Mouse (Mus musculus) lung, postnatal 0 days (tissue): ENCODE measurements at regions not wholly inside any gene's neighbourhood (a gene's known extent, or its start where the extent isn't known, plus 50 kb on each side); places are given as distances from the start of the nearest gene placed in this dataset.

Source experiments
- ATAC-seq: fragments of 200-750 bp; cut with Nextera tagmentation; 2 replicates; pipeline ENCODE4 v1.8.0; 2017; ENCODE audit warnings: moderate library complexity
- DNase-seq: peaks from one replicate; pipeline ENCODE4 v3.0.0-alpha.2; 2016; ENCODE audit warnings: low spot score
- H3K27ac ChIP-seq: fragments of 300-500 bp; sonication (generic); 2 replicates; pipeline ENCODE4 v1.5.1; 2014; ENCODE audit warnings: antibody characterized with exemption, mild to moderate bottlenecking, low read length, mixed read lengths
- H3K27me3 ChIP-seq: fragments of 300-500 bp; sonication (generic); replicated peaks from 2 replicates; pipeline ENCODE4 v1.6.1; 2014; ENCODE audit warnings: low read length, mixed read lengths; ENCODE audit not compliant: insufficient read depth
- H3K36me3 ChIP-seq: fragments of 300-500 bp; sonication (generic); 2 replicates; pipeline ENCODE4 v1.6.1; 2014; ENCODE audit warnings: low read length, mixed read lengths; ENCODE audit not compliant: insufficient read depth
- H3K4me1 ChIP-seq: fragments of 300-500 bp; sonication (generic); 2 replicates; pipeline ENCODE4 v1.6.1; 2014; ENCODE audit warnings: antibody characterized with exemption, low read depth, low read length, mixed read lengths; ENCODE audit not compliant: insufficient read depth
- H3K4me2 ChIP-seq: fragments of 300-500 bp; sonication (generic); replicated peaks from 2 replicates; pipeline ENCODE4 v1.6.1; 2014; ENCODE audit warnings: low read depth, mild to moderate bottlenecking, low read length, moderate library complexity, mixed read lengths
- H3K4me3 ChIP-seq: fragments of 300-500 bp; sonication (generic); 2 replicates; pipeline ENCODE4 v1.5.1; 2014; ENCODE audit warnings: low read depth, low read length
- H3K9ac ChIP-seq: fragments of 300-500 bp; sonication (generic); replicated peaks from 2 replicates; pipeline ENCODE4 v1.6.1; 2014; ENCODE audit warnings: low read depth, mild to moderate bottlenecking
- H3K9me3 ChIP-seq: fragments of 300-500 bp; sonication (generic); 2 replicates; pipeline ENCODE4 v1.6.1; 2016; ENCODE audit warnings: low read length, mixed read lengths
- CTCF ChIP-seq: IDR thresholded peaks from 2 replicates; pipeline ENCODE4 v1.5.1; 2016; ENCODE audit warnings: antibody characterized with exemption, mild to moderate bottlenecking
- EP300 ChIP-seq: IDR thresholded peaks from 2 replicates; pipeline ENCODE4 v1.6.1; 2016; ENCODE audit warnings: antibody characterized with exemption, mild to moderate bottlenecking, control low read depth
- WGBS: fragments of 180-500 bp; shearing (Covaris S2); extraction: QIAGEN DNeasy Blood & Tissue Kit; methylation state at CpG from one replicate; pipeline ENCODE4 v1.1.7; 2014; 5-methylcytosine and 5-hydroxymethylcytosine counted together

DNA sequence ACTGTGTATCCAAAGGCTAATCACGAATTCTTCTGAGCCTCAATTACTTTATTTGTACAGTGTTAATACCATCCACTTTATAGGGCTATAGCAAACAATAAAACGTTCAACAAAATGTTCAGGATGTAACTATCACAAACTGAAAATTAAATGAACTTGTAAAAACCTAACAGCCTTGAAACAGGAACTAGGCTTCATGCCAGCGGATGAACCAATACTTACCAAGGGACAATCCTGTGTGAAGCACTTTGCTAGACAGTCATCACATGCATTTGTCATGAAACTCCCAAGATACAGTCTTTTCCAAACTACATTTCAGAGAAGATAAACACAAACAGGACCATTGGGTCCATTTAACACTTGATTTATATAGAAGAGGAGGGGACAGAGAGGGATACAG lies 228.9 kb upstream of the Gm12728 start:
- H3K27me3 ChIP-seq, result no peaks in the 10 kb centered on the region
- DNase-seq (no peak), ATAC-seq (no peak)
- TF ChIP-seq CTCF, result no peak
- TF ChIP-seq EP300, result no peak
- 59% methylated on average over 3 of the region's 3 CpGs for WGBS
- no peak overlapping the region for H3K27ac ChIP-seq
- H3K9me3 ChIP-seq, result no peaks in the 10 kb centered on the region
- no peak overlapping the region for H3K4me3 ChIP-seq
- H3K9ac ChIP-seq, result no peak overlapping the region
- H3K4me1 ChIP-seq, result no peaks in the 10 kb centered on the region
- H3K36me3 ChIP-seq, result no peaks in the 10 kb centered on the region
- H3K4me2 ChIP-seq, result no peak overlapping the region

- H3K9ac ChIP-seq, result no peak overlapping the region
- no peaks in the 10 kb centered on the region for H3K9me3 ChIP-seq
- H3K36me3 ChIP-seq, result no peaks in the 10 kb centered on the region
- H3K4me3 ChIP-seq, result no peak overlapping the region
- H3K27me3 ChIP-seq, result no peaks in the 10 kb centered on the region
- 64% methylated on average over 3 of the region's 3 CpGs for WGBS
- ATAC-seq (no peak), DNase-seq (no peak)
- no peak overlapping the region for H3K4me2 ChIP-seq
- no peaks in the 10 kb centered on the region for H3K4me1 ChIP-seq
- no peak overlapping the region for H3K27ac ChIP-seq
- TF ChIP-seq EP300 (no peak), CTCF (no peak)
Measured at GRCm38 (mm10) chr4:105561611-105562010, 228.1 kb upstream of the Gm12728 start.

DNA sequence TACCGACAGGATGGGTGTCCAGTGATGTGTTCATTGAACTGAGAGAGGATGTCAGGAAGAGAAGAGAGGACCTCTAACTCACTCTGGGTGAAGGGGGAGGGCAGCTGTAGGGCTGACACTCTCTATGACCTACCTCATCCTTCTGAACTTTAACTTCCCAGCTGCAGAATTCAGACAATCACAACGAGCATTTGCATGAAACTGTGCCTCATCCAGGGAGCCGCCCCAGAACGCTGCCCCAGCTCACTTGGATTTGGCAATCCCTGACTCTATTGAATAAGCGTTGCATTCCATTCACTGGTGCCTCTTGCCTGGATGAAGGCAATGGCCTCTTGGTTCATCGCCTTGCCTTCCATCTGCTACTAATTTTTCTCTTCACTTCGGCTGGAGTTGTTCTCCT lies 223.9 kb upstream of the Gm12728 start:
- Histone ChIP-seq H3K27ac (no peak overlapping the region), H3K9ac (no peak overlapping the region), H3K4me3 (no peak overlapping the region), H3K9me3 (no peaks in the 10 kb centered on the region), H3K27me3 (no peaks in the 10 kb centered on the region), H3K36me3 (no peaks in the 10 kb centered on the region), H3K4me2 (no peak overlapping the region), H3K4me1 (no peaks in the 10 kb centered on the region)
- WGBS, result 88% methylated on average over 7 of the region's 7 CpGs
- DNase-seq (no peak), ATAC-seq (no peak)
- TF ChIP-seq CTCF (no peak), EP300 (no peak)

DNA sequence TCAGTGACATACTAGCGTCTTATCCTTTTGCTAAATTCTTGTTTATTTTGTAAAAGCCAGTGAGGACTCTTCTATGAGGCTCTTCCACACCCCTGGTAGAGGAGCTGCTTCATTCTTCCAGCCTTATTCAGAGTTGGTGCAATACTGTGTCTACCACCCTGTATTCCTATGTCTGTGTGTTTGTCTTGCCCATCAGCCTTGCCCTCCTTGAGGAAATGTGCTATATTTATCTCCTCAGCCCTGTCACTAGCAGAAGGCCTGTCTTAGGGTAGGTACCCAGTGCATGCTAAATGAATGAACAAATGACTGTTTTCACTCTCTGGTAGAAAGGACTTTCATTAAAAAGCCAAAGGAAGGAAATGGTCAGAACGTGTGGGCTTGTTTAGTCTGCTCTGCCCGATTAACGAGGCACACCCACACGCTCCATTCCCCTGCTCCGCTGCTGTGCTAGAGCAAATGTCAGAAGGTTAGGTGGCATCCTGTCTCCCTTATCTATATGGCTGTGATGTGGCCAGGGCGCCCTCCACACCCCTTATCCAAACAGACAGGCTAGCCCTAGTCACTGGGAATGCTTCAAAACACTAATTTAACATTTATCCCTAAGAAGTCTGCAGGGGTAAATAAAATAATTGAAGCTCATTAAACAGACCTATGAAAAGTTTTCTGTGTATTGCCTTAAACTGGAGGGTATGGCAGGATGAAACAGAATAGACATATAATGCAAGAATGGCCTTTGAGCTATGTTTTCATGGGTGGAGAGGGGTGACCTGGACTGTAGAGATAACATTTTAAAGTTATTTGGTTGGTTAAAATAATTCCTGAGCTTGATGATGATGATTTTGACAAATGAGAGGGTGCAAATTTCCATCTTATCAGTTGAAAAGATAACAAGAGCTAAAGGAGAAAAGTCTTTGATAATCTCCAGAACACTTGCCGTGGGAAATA lies 222.9 kb upstream of the Gm12728 start:
- Histone ChIP-seq H3K27ac (no peak overlapping the region), H3K36me3 (no peaks in the 10 kb centered on the region), H3K9ac (no peak overlapping the region), H3K4me1 (no peaks in the 10 kb centered on the region), H3K4me2 (no peak overlapping the region), H3K4me3 (no peak overlapping the region), H3K9me3 (no peaks in the 10 kb centered on the region), H3K27me3 (no peaks in the 10 kb centered on the region)
- WGBS, result 43% methylated on average over 8 of the region's 8 CpGs
- ATAC-seq (peak; percentile 72), DNase-seq (peak; percentile 27)
- TF ChIP-seq CTCF (no peak), EP300 (peak; percentile 67)

GRCm38 (mm10) chr4:105569671-105570070 lies 220.0 kb upstream of the Gm12728 start:
- no peak overlapping the region for H3K27ac ChIP-seq
- WGBS, result 76% methylated on average over 1 of the region's 1 CpGs
- no peak overlapping the region for H3K4me3 ChIP-seq
- no peaks in the 10 kb centered on the region for H3K36me3 ChIP-seq
- no peaks in the 10 kb centered on the region for H3K9me3 ChIP-seq
- no peak overlapping the region for H3K9ac ChIP-seq
- H3K4me1 ChIP-seq, result no peaks in the 10 kb centered on the region
- no peak overlapping the region for H3K4me2 ChIP-seq
- no peaks in the 10 kb centered on the region for H3K27me3 ChIP-seq
- DNase-seq (no peak), ATAC-seq (no peak)
- TF ChIP-seq EP300, result no peak
- no peak for TF ChIP-seq CTCF

DNA sequence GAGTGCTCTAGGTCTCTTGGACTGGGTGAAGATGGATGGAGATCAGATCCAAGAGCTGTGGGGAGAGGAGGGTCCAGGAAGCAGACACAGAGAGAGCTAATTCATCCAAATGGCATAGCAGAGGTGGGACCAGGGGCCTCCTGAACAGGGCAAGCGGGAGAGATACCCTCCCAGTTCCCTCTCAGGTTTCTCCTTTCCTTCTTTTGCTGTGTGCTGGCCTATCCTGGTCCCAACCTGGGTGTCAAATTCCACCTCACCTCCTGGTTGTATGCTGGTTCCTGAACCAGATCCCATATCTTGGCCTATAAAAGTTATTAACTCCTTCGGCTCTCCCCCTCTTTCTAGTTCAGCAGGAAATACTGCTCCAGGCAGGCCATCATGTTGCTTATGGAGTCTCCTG lies 214.1 kb upstream of the Gm12728 start:
- WGBS, result 83% methylated on average over 2 of the region's 2 CpGs
- no peak overlapping the region for H3K27ac ChIP-seq
- no peak for TF ChIP-seq EP300
- no peak for TF ChIP-seq CTCF
- ATAC-seq, result no peak
- H3K36me3 ChIP-seq, result no peaks in the 10 kb centered on the region
- no peak overlapping the region for H3K9ac ChIP-seq
- H3K27me3 ChIP-seq, result no peaks in the 10 kb centered on the region
- DNase-seq, result no peak
- no peaks in the 10 kb centered on the region for H3K4me1 ChIP-seq
- H3K9me3 ChIP-seq, result no peaks in the 10 kb centered on the region
- no peak overlapping the region for H3K4me2 ChIP-seq
- H3K4me3 ChIP-seq, result no peak overlapping the region
